Mouse (Mus musculus): ENCODE results near the gene Platr17. TPM values are rescaled to one million over a fixed set of nuclear protein-coding genes. Genes with fewer than 3 reads are reported as not detected.
"Not testable (repeated sequence)": the region's sequence is repeated elsewhere in the genome, so short reads cannot be mapped to it uniquely, and the experiment has no call there.

The Platr17 gene
- total RNA-seq, 1 experiment from 2014 or later: 5.9 TPM

DNA sequence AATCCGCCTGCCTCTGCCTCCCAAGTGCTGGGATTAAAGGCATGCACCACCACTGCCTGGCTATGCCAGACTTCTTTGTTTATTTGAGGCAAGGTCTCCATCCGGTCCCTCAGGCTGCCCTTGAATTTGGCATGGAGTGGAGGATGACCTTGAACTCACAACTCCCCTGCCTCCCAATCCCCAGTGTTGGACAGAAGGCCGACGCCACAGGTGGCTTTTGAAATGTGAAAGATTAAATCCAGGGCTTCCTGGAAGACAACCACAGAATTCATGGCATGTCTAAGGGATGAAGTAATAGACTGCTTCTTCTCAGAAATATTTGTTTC, 4.0 kb upstream of the Platr17 start:
- ATAC-seq (replicated peaks; ENCODE audit: insufficient number of reproducible peaks, low FRiP score, low TSS enrichment, poor library complexity, severe bottlenecking): no peak

GRCm38 (mm10) chr17:33901653-33902052, 3.3 kb upstream of the Platr17 start:
- no peak for ATAC-seq (replicated peaks; ENCODE audit: insufficient number of reproducible peaks, low FRiP score, low TSS enrichment, poor library complexity, severe bottlenecking)

GRCm38 (mm10) chr17:33902079-33902478, 2.9 kb upstream of the Platr17 start:
- ATAC-seq (replicated peaks; ENCODE audit: insufficient number of reproducible peaks, low FRiP score, low TSS enrichment, poor library complexity, severe bottlenecking): no peak

DNA sequence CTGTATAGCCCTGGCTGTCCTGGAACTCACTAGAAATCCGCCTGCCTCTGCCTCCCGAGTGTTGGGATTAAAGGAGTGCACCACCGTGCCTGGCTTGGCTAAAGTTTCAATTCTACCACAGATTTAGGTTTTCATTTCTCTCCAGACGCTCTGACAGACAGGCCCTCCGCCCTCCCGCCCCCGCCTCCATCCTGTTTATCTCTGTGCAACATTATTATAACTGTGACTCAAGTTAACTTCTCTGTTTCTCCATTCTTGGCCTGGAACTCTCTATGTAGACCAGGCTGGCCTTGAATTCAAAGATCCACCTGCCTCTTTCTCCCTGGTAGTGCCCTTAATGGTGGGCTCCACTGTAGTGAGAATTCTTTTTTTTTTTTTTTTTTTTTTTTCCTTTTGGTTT, 2.4 kb upstream of the Platr17 start:
- 0 out of 2 replicates have a peak, but pooled peaks have one; percentile 37 for ATAC-seq (replicated peaks; ENCODE audit: insufficient number of reproducible peaks, low FRiP score, low TSS enrichment, poor library complexity, severe bottlenecking)

GRCm38 (mm10) chr17:33903911-33904651, 854 bp upstream of the Platr17 start:
- not testable (repeated sequence) for ATAC-seq (replicated peaks; ENCODE audit: insufficient number of reproducible peaks, low FRiP score, low TSS enrichment, poor library complexity, severe bottlenecking)

DNA sequence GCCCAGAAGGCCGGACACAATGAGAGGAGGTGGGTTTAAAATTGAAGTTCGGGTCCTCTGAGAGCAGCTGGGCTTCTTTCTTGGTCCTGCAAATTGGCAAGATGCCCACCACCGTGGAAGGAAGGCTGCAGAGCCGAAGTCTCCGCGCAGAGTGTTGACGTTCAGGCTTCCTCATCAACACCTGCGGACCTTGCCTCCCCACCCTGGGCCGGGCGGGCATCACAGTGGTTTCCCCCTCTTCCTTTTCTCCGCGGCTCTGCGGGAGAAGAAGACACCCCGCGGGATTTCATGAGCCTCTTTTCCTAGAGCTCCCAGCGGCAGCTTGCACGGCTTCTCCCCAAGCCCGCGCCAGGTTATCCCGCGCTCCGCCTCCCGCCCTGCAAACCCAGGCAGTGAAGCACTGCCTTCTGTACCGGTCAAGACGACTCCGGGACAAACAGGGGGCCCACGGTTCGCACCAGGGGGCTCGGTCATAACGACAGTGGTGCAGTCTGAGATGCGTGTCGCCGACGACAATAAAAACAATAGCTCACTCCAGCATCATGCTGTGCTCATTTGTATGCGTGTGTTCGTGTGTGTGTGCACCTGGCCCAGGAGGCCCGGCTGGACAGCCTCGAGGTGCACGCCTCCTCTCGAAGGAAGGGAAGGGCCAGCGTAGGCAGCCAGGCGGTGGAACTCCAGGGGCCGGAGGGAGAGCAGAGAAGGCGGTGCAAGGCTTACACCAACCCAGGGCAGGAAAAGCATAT, 3.6 kb downstream of the Platr17 start:
- ATAC-seq (replicated peaks; ENCODE audit: insufficient number of reproducible peaks, low FRiP score, low TSS enrichment, poor library complexity, severe bottlenecking): no peak; the same call in 1 of the 2 replicates

GRCm38 (mm10) chr17:33909077-33909868, 4.3 kb downstream of the Platr17 start, which contains the start of gene Daxx:
Gene Daxx (plus strand): TSS chr17:33909414.
- peak; percentile 88 for ATAC-seq (replicated peaks; ENCODE audit: insufficient number of reproducible peaks, low FRiP score, low TSS enrichment, poor library complexity, severe bottlenecking)

DNA sequence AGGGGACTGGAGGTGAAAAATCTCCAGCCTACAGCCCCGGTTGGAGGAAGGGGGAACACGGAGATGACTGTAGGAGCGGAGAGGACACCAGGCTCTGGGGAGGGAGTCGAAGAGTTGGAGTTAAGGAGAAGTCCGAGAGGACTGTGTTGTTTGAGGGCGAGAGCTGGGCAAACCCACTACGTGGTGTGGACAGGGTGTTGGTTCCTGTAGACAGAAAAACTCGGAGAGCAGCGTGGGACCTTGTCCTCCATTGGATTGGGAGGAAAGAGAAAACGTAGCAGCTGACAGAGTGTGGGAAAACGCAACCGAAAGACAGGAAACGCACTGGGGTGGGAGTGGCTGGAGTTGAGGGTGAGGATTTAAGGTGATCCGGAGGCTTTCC, 4.9 kb downstream of the Platr17 start:
- ATAC-seq (replicated peaks; ENCODE audit: insufficient number of reproducible peaks, low FRiP score, low TSS enrichment, poor library complexity, severe bottlenecking): peak; percentile 23; the same call in 1 of the 2 replicates

- no peak for ATAC-seq (replicated peaks; ENCODE audit: insufficient number of reproducible peaks, low FRiP score, low TSS enrichment, poor library complexity, severe bottlenecking)
Measured at GRCm38 (mm10) chr17:33910346-33911051, 5.6 kb downstream of the Platr17 start.

- ATAC-seq (replicated peaks; ENCODE audit: insufficient number of reproducible peaks, low FRiP score, low TSS enrichment, poor library complexity, severe bottlenecking): no peak
Measured at GRCm38 (mm10) chr17:33911052-33911812, 6.3 kb downstream of the Platr17 start.

DNA sequence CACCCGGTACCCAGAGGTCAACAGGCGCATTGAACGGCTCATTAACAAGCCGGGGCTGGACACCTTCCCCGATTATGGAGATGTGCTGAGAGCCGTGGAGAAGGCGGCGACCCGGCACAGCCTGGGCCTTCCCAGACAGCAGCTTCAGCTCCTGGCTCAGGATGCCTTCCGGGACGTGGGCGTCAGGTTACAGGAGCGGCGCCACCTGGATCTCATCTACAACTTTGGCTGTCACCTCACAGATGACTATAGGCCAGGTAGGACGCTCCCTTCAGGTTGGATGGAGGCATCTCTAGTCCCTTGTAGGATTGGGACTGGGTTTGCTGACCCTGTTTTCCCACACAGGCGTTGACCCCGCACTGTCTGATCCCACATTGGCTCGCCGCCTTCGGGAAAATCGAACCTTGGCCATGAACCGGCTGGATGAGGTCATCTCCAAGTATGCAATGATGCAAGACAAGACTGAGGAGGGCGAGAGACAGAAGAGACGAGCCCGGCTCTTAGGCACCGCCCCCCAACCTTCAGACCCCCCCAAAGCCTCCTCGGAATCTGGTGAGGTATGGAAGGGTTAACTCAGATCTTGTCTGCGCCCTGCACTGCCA, 7.0 kb downstream of the Platr17 start:
- no peak for ATAC-seq (replicated peaks; ENCODE audit: insufficient number of reproducible peaks, low FRiP score, low TSS enrichment, poor library complexity, severe bottlenecking)

- no peak for ATAC-seq (replicated peaks; ENCODE audit: insufficient number of reproducible peaks, low FRiP score, low TSS enrichment, poor library complexity, severe bottlenecking)
Measured at GRCm38 (mm10) chr17:33913264-33913663, 8.3 kb downstream of the Platr17 start.

DNA sequence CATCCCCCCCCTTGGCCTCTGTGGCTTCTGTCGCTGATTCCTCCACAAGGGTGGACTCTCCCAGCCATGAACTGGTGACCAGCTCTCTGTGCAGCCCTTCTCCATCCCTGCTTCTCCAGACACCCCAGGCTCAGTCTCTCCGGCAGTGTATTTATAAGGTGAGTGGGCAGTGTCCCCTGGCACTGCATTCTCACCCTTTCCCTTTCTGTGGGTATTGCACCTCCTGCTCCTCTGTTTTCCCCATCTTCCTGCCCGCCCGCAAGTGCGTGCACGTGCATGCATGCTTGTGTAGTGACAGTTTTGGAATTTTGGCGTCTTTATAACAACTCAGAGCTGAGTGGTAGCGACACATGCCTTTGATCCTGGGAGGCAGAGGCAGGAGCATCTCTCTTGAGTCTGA, 9.0 kb downstream of the Platr17 start:
- ATAC-seq (replicated peaks; ENCODE audit: insufficient number of reproducible peaks, low FRiP score, low TSS enrichment, poor library complexity, severe bottlenecking): no peak

GRCm38 (mm10) chr17:33914969-33915391, 10.0 kb downstream of the Platr17 start:
- no peak for ATAC-seq (replicated peaks; ENCODE audit: insufficient number of reproducible peaks, low FRiP score, low TSS enrichment, poor library complexity, severe bottlenecking)

DNA sequence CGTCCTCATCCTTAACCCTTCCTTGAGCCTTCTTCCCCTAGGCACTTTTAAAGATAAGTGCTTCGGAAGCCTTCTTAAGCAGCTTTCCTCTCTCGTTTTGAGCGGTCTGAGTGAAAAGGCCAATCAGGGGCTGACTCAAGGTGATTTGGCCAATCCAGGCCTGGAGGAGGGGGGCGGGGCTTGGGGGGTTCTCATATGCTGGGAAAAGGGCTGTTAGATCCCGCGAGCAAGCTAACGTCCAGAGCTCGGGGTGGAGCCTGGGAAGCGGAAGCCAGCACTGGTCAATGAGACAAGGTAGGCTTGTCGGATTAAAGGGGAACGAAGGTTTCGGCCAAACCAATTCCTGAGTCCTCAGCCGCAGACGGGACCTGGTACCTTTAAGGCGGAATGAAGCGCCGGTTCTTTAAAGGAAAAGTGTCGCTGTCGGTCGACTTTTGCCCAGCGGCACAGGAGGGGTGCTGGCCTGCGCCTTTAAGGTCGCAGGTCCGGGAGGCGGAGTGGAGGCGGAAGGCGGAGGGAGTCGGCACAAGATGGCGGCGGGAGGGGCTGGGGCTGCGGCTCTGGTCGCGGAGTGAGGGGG, 10.8 kb downstream of the Platr17 start, which contains the start of the genes Tapbp and Zbtb22:
Gene Tapbp, plus strand, starts transcription at position 229 of the 580 bp plus-strand sequence.
Gene Zbtb22, plus strand, starts transcription at position 234 of the 580 bp plus-strand sequence.
- peak; percentile 67 for ATAC-seq (replicated peaks; ENCODE audit: insufficient number of reproducible peaks, low FRiP score, low TSS enrichment, poor library complexity, severe bottlenecking)

- no peak for ATAC-seq (replicated peaks; ENCODE audit: insufficient number of reproducible peaks, low FRiP score, low TSS enrichment, poor library complexity, severe bottlenecking)
Measured at GRCm38 (mm10) chr17:33916294-33916693, 11.4 kb downstream of the Platr17 start.
